In the genomic region with DNA sequence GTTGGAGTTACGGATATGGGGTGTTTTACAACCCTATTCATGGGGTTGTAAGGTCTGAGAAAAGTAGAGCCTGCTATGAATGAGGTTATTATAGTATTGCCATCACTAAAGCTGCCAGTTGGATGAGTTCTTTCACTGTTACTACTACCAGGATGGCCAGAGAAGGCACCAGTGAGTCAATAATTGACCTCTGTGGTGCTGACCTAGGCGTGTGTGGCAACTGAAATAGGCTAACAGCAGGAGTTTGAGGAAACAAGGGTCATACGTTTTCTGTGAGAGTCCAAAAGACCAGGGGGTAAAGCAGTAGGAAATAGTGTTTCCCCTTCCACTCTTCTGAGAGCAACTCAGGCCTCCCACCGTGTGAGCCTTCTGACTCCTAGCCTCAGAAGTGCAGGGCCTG, we compare ENCODE assay signal across 29 mouse cellular contexts. TPM values are rescaled to one million over a fixed set of nuclear protein-coding genes. Genes with fewer than 3 reads are reported as not detected.
"Had no signal": no experiment of that assay in that cellular context is flagged by ENCODE, and none has a peak within 500 bp of the region (broad histone marks: within the 10 kb centered on the region; RNA-seq: fewer than 3 reads in every experiment).

No protein-coding gene starts in this region.

- DNase-seq: forebrain, postnatal 0 days; gastrocnemius, postnatal 14 days; gastrocnemius, postnatal 36 days; heart, adult 18-20 months; heart, postnatal 14 days; heart, postnatal 36 days; kidney, postnatal 10 days; kidney, postnatal 25 days; layer of hippocampus, adult 9-11 months; layer of hippocampus, postnatal 36 days; left cerebral cortex, postnatal 4 days; lung, adult 18-20 months had no signal

- H3K36me3 ChIP-seq: heart, embryonic 13.5 days; heart, embryonic 15.5 days; hindbrain, embryonic 13.5 days; hindbrain, embryonic 15.5 days; limb, embryonic 13.5 days; limb, embryonic 15.5 days had no signal

- H3K27ac ChIP-seq: heart, embryonic 13.5 days; heart, embryonic 15.5 days; hindbrain, embryonic 13.5 days; hindbrain, embryonic 15.5 days; hindbrain, postnatal 0 days; limb, embryonic 13.5 days; limb, embryonic 15.5 days; liver, embryonic 14.5 days had no signal

- H3K4me1 ChIP-seq: heart, embryonic 13.5 days; heart, embryonic 15.5 days; hindbrain, embryonic 13.5 days; hindbrain, embryonic 15.5 days; limb, embryonic 13.5 days; limb, embryonic 15.5 days had no signal

- H3K27me3 ChIP-seq: hindbrain, embryonic 13.5 days; hindbrain, embryonic 15.5 days; limb, embryonic 13.5 days had no signal

- H3K9me3 ChIP-seq: heart, embryonic 13.5 days; heart, embryonic 15.5 days; hindbrain, embryonic 13.5 days; hindbrain, embryonic 15.5 days; limb, embryonic 13.5 days; limb, embryonic 15.5 days had no signal

- H3K4me3 ChIP-seq: heart, embryonic 13.5 days; heart, embryonic 15.5 days; hindbrain, embryonic 13.5 days; hindbrain, embryonic 15.5 days; limb, embryonic 13.5 days; limb, embryonic 15.5 days had no signal

- H3K4me2 ChIP-seq: heart, embryonic 11.5 days; heart, embryonic 13.5 days; heart, embryonic 15.5 days; hindbrain, embryonic 13.5 days; hindbrain, embryonic 15.5 days; limb, embryonic 13.5 days; limb, embryonic 15.5 days; liver, embryonic 11.5 days had no signal

- H3K9ac ChIP-seq: forebrain, postnatal 0 days; heart, embryonic 13.5 days; heart, embryonic 15.5 days; hindbrain, embryonic 13.5 days; hindbrain, embryonic 15.5 days; limb, embryonic 13.5 days; limb, embryonic 15.5 days; liver, embryonic 14.5 days had no signal

- ATAC-seq: forebrain, postnatal 0 days; hindbrain, postnatal 0 days had no signal

RNA-seq across cellular contexts. Expression of gene Pnma5, which starts 24.1 kb away (rescaled TPM):
- polyA plus RNA-seq: gonadal fat pad, adult 2 months; heart, embryonic 11.5 days; heart, postnatal 0 days; hindbrain, embryonic 11.5 days; hindbrain, embryonic 13.5 days; kidney, embryonic 14.5 days; large intestine, adult 2 months; limb, embryonic 11.5 days; liver, embryonic 11.5 days; liver, embryonic 14.5 days; liver, embryonic 16.5 days had no signal

RNA-seq across cellular contexts. Expression of gene Pnma3, which starts 51.7 kb away (rescaled TPM):
- polyA plus RNA-seq: heart, embryonic 11.5 days; heart, embryonic 13.5 days; heart, embryonic 15.5 days; heart, postnatal 0 days; liver, embryonic 11.5 days; liver, embryonic 14.5 days; liver, embryonic 16.5 days had no signal
